Mouse (Mus musculus) spleen, embryonic (tissue): ENCODE measurements at regions not wholly inside any gene's neighbourhood (a gene's known extent, or its start where the extent isn't known, plus 50 kb on each side); places are given as distances from the start of the nearest gene placed in this dataset.

Experiments used
- CTCF ChIA-PET: fragments of 350-600 bp; sonication (Branson Sonifier 250); formaldehyde crosslinking; loops from one replicate; lab custom pipeline; 2022; lab: Charles Lee

DNA sequence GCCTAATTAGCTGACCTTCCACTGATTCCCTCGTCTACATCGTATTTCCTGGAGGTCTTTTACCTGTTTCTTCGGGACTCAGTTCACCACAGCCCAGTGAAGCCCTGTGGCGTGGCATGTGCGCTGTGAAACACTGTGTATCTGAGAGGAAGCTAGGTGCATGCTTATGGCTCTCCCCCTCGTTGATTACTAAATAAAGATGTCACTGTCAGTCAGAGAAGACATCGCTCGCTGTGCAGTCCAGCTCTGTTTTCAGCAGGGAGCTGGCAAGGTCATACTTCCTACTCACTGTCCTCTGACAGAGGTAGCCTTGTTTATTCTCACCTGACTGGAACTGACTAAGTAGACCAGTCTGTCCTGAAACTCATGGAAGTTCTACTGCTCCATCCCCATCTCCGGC lies 68.7 kb upstream of the Adrb1 start:
- CTCF ChIA-PET = no interaction called here

GRCm38 (mm10) chr19:56655330-56655729 lies 66.7 kb upstream of the Adrb1 start:
- CTCF ChIA-PET = no interaction called here

DNA sequence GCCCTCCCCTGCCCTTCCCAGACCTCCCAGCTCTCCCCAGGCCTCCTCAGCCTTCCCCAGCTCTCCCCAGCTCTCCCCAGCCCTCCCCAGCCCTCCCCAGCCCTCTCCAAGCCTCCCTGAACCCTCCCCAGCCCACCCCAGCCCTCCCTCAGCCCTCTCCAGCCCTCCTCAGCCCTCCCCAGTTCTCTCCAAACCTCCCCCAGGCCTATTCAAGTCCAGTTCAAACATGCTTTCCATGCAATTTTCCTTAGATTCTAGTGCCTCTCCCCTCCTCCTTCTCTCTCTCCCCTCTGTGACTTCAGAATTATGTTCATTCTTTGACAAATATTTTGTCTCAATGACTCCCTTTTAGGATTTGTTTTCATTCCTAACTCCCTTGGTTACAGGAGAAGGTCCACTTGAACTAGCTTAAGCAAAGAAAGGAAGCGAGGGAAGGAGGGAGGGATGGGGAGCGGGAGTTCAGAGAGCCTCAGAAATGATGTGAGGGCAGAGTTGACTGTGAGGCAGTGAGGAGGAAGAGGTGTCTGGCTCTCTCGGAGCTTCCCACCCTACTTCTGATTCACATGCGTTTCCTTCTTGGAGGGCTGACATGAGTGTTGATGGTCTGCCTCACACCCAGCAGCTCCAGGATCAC lies 61.3 kb upstream of the Adrb1 start:
- CTCF ChIA-PET = no interaction called here

GRCm38 (mm10) chr19:56663474-56664227 lies 58.3 kb upstream of the Adrb1 start:
- CTCF ChIA-PET = no interaction called here

- CTCF ChIA-PET = no interaction called here
These were observed 57.7 kb upstream of the Adrb1 start for GRCm38 (mm10) chr19:56664307-56664775.

DNA sequence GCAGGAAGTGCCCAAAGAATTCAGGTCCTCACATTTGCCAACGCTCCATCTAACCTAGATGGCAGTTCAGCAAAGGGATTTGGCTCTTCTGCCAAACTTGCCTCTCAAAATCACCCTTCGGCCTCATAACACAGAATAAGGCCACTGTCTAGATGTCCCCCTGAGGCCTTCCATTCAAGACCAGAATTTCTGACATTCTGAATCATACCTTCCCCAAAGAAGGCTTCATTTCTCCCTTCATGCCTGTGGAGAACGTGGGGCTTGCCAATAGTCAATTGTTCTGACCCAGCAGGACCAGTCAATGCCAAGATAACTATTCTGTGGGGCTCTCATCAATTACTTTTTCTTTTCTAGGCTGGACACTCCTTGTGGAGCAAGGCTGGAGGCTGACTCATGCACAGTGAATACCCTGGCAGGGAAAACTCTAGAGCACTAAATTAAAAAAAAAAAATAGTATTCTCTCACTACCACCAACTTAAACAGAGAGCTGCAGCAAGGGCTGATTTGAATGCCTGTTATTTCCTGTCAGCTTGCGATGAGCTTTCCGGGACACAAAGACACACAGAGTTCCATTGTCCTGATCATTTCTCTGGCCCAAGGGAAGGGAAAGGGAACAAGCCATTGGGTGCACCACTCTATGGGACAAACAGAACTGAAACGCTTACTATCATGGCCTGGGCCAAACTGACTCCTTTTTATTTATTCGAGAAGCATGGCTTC lies 56.9 kb upstream of the Adrb1 start:
- CTCF ChIA-PET = no interaction called here

DNA sequence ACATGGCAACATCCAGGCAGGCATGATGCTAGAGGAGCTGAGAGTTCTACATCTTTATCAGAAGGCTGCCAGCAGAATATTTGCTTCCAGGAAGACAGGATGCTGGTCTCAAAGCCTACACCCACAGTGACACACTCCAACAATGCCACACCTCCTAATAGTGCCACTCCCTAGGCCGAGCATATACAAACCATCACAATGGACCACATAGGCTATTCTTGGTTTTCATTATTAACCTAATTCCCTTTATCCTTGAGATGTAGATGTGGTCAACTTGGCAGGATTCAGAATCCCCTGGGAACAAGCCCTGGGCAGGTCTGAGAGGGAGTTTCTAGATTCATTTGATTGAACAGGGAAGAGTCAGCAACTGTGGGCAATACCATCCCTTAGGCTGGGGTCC lies 56.0 kb upstream of the Adrb1 start:
- CTCF ChIA-PET = no interaction called here

GRCm38 (mm10) chr19:56667903-56668302 lies 54.1 kb upstream of the Adrb1 start:
- CTCF ChIA-PET = interaction anchor here (0.7 kb wide), 1 partner anchor 41 kb away, joined by 3 read pairs; no protein-coding TSS in a partner anchor

GRCm38 (mm10) chr19:56668991-56669390 lies 53.0 kb upstream of the Adrb1 start:
- CTCF ChIA-PET = no interaction called here

DNA sequence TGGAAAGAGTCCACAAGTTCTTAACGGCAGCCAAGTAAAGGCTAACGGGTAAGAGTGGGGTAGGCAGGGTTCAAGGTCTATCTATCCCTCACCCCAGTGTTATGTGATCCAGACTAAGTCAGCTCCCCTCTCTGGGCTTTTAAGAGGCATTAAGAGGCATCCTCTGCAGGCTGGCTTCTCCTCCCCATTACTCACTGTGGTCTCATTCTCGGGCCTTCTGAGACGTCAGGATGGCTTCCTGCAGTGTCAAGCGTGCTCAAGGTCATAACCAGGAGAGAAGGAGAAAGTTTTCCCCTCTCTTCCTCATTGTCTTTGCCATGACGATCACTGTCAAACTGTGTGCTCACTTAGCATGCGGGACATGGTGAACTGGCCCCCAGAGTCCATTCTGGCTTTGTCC lies 52.5 kb upstream of the Adrb1 start:
- CTCF ChIA-PET = no interaction called here
